In the genomic region with DNA sequence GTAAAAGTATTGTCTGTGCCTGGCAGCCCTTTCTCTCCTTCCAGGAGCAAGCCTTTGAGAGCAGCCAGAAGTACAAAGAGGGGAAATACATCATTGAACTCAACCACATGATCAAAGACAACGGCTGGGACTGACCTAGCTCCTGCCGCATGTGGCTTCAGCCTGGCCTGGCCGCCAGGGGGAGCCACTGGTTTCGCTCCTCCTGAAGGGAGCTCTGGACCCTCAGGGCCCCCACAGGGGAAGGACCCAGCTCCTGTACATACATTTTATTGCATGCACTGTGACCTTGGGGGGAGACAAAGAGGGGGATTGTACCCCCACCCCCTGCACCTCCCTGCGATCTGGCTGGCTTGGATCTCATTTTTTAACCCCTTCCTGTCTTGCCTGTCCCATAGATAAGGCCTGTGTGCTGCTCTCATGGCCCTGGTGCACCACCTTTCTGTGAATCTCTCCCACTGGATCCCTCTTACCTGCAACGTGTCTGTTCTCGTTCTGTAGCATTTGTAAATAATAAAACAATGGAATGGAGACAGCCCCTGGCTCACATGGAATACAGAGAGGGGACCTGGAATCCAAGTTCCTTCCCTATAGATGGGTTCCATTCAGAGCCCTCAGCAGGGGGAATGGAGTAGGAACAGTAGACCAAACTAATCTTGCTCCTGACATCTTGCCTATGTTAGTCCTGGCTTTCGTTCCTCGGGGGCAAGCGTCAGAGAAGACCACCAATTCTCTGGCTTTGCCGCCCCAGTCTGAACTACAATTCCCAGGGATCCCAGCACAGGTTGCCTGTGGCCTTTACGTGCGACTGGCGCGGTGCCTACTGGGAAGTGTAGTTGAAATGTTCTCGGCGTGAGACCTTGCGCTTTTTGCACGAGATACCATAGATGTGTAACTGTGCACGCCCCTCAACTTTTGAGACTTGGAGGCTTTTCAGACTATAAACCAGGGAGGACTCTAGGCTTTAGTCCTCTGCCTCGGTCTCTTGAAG, we compare ENCODE assay signal across 8 mouse cellular contexts. TPM values are rescaled to one million over a fixed set of nuclear protein-coding genes. Genes with fewer than 3 reads are reported as not detected.
DNase-seq lines count a peak whose midpoint lies in the region; ATAC-seq and TF ChIP-seq lines count a peak whose summit lies in the region.

No protein-coding gene starts in this region.

- TF ChIP-seq EP300 in ES-Bruce4 (IDR thresholded peaks at IDR 0.05; ENCODE audit: insufficient read depth, low read depth, low read length) = 0 out of 2 replicates have a peak, but pooled peaks have one; percentile 9

- peaks cover 3% of the 10 kb centered on the region for H3K4me1 ChIP-seq in ES-Bruce4 (ENCODE audit: control insufficient read depth, insufficient read depth, low read length)
- peaks cover 71% of the 10 kb centered on the region for H3K4me1 ChIP-seq in forebrain, embryonic 10.5 days
- H3K4me1 ChIP-seq in heart, embryonic 16.5 days (ENCODE audit: control insufficient read depth, insufficient read depth, low read length) = peaks cover 37% of the 10 kb centered on the region
- H3K4me1 ChIP-seq in lung, adult 2 months (ENCODE audit: control insufficient read depth, insufficient read depth, low read length) = peaks cover 24% of the 10 kb centered on the region
- peaks cover 57% of the 10 kb centered on the region for H3K4me1 ChIP-seq in neural tube, embryonic 15.5 days

- H3K27me3 ChIP-seq in ES-Bruce4 (ENCODE audit: control insufficient read depth, insufficient read depth, low read length, poor library complexity, severe bottlenecking) = no peaks in the 10 kb centered on the region
- H3K27me3 ChIP-seq in forebrain, embryonic 10.5 days (ENCODE audit: poor library complexity, severe bottlenecking) = no peaks in the 10 kb centered on the region
- no peaks in the 10 kb centered on the region for H3K27me3 ChIP-seq in heart, embryonic 16.5 days (ENCODE audit: control insufficient read depth, insufficient read depth, low read length)
- no peaks in the 10 kb centered on the region for H3K27me3 ChIP-seq in neural tube, embryonic 15.5 days (replicated peaks)

- H3K27ac ChIP-seq in ES-Bruce4 (ENCODE audit: insufficient read depth, low read length) = 0 out of 2 replicates have a peak overlapping the region, but pooled peaks have one; percentile 46
- H3K27ac ChIP-seq in forebrain, embryonic 10.5 days = peak overlapping the region; percentile 86
- peak overlapping the region; percentile 52 for H3K27ac ChIP-seq in heart, embryonic 16.5 days (ENCODE audit: low read length)
- H3K27ac ChIP-seq in neural tube, embryonic 15.5 days (replicated peaks) = peak overlapping the region; percentile 77

- no peaks in the 10 kb centered on the region for H3K9me3 ChIP-seq in ES-Bruce4 (replicated peaks; ENCODE audit: control insufficient read depth, insufficient read depth, low read length, poor library complexity, severe bottlenecking)
- H3K9me3 ChIP-seq in forebrain, embryonic 10.5 days = no peaks in the 10 kb centered on the region
- H3K9me3 ChIP-seq in heart, embryonic 16.5 days (replicated peaks; ENCODE audit: control insufficient read depth, low read length) = no peaks in the 10 kb centered on the region
- H3K9me3 ChIP-seq in neural tube, embryonic 15.5 days (replicated peaks) = no peaks in the 10 kb centered on the region

- peak overlapping the region; percentile 73 for H3K4me3 ChIP-seq in ES-Bruce4 (ENCODE audit: low read depth, low read length)
- peak overlapping the region; percentile 59 for H3K4me3 ChIP-seq in forebrain, embryonic 10.5 days
- peak overlapping the region; percentile 56 for H3K4me3 ChIP-seq in heart, embryonic 16.5 days (ENCODE audit: low read length)
- H3K4me3 ChIP-seq in lung, adult 2 months (replicated peaks; ENCODE audit: extremely low read depth, low read depth, low read length) = peak overlapping the region; percentile 31
- H3K4me3 ChIP-seq in neural tube, embryonic 15.5 days (replicated peaks) = peak overlapping the region; percentile 40

- H3K4me2 ChIP-seq in heart, embryonic 16.5 days (ENCODE audit: low read depth, low read length) = peak overlapping the region; percentile 98
- peak overlapping the region; percentile 89 for H3K4me2 ChIP-seq in neural tube, embryonic 15.5 days

- TF ChIP-seq CTCF in ES-Bruce4 (IDR thresholded peaks at IDR 0.05; ENCODE audit: low read depth, low read length) = peak; percentile 90
- peak; percentile 75 for TF ChIP-seq CTCF in lung, adult 2 months (IDR thresholded peaks at IDR 0.05; ENCODE audit: insufficient read depth, low read length)

- TF ChIP-seq POLR2A in ES-Bruce4 (IDR thresholded peaks at IDR 0.05; ENCODE audit: insufficient read depth, low read length) = no peak
- TF ChIP-seq POLR2A in lung, adult 2 months (IDR thresholded peaks at IDR 0.05; ENCODE audit: borderline replicate concordance, extremely low read depth, low read depth, low read length) = peak; percentile 45; the same call in 1 of the 2 replicates

- WGBS in forebrain, embryonic 10.5 days = under 1% methylated on average over 21 of the region's 21 CpGs
- WGBS in heart, embryonic 16.5 days = 1% methylated on average over 21 of the region's 21 CpGs
- 7% methylated on average over 21 of the region's 21 CpGs for WGBS in lung, adult 2 months
- WGBS in neural tube, embryonic 15.5 days = under 1% methylated on average over 21 of the region's 21 CpGs

- ATAC-seq in heart, embryonic 16.5 days (replicated peaks; ENCODE audit: extremely low read depth, insufficient read depth, low FRiP score) = peak; percentile 64
- ATAC-seq in neural tube, embryonic 15.5 days (ENCODE audit: low FRiP score) = peak; percentile 76

- DNase-seq in brain, embryonic 18.5 days (ENCODE audit: low read depth, low spot score) = peak; percentile 84
- peak; percentile 89 for DNase-seq in forebrain, embryonic 10.5 days (ENCODE audit: extremely low spot score, low spot score)
- peak; percentile 92 to 93 for DNase-seq in kidney, postnatal 25 days
- peak; percentile 80 for DNase-seq in lung, adult 2 months
- peak; percentile 86 for DNase-seq in thymus, postnatal 0 days (ENCODE audit: low spot score)

- H3K36me3 ChIP-seq in ES-Bruce4 (ENCODE audit: control insufficient read depth, insufficient read depth, low read length, poor library complexity, severe bottlenecking) = peaks cover 8% of the 10 kb centered on the region
- H3K36me3 ChIP-seq in forebrain, embryonic 10.5 days (replicated peaks) = peaks cover 25% of the 10 kb centered on the region
- H3K36me3 ChIP-seq in heart, embryonic 16.5 days (ENCODE audit: control insufficient read depth, insufficient read depth) = peaks cover 12% of the 10 kb centered on the region
- H3K36me3 ChIP-seq in neural tube, embryonic 15.5 days = peaks cover 22% of the 10 kb centered on the region

- H3K9ac ChIP-seq in ES-Bruce4 (ENCODE audit: low read depth, poor library complexity, severe bottlenecking) = peak overlapping the region; percentile 60
- H3K9ac ChIP-seq in heart, embryonic 16.5 days (ENCODE audit: low read length) = peak overlapping the region; percentile 78
- peak overlapping the region; percentile 54 for H3K9ac ChIP-seq in neural tube, embryonic 15.5 days (replicated peaks)

RNA-seq across cellular contexts. Expression of gene Tbx6, which starts 1.0 kb away (rescaled TPM):
- polyA plus RNA-seq in ES-Bruce4 (2011; ENCODE audit: insufficient read depth, insufficient read length, low read depth, missing spikeins) = 1.7 TPM in 2 replicates
- polyA plus RNA-seq in forebrain, embryonic 10.5 days (2016; fragmentation: Nextera tagmentation; extraction: Ambion mirVana) = 0.32 and 0.61 TPM in 2 replicates
- polyA plus RNA-seq in heart, embryonic 16.5 days (2015; fragmentation: Nextera tagmentation; extraction: Ambion mirVana) = 0.09 and 0.58 TPM in 2 replicates
- polyA plus RNA-seq in lung, adult 2 months (2012; rRNA removed) = 8.7 and 9.5 TPM in 2 replicates
- polyA plus RNA-seq in neural tube, embryonic 15.5 days (2015; fragmentation: Nextera tagmentation; extraction: Ambion mirVana) = 0.34 and 0.35 TPM in 2 replicates
- 0.28 and 0.48 TPM in 2 replicates for polyA plus RNA-seq in thymus, postnatal 0 days (2015; fragmentation: Nextera tagmentation; extraction: Ambion mirVana)

RNA-seq across cellular contexts. Expression of gene Ypel3, which starts 3.5 kb away (rescaled TPM):
- polyA plus RNA-seq in ES-Bruce4 (2011; ENCODE audit: insufficient read depth, insufficient read length, low read depth, missing spikeins) = 56.8 and 62.1 TPM in 2 replicates
- 28.9 and 35.0 TPM in 2 replicates for polyA plus RNA-seq in forebrain, embryonic 10.5 days (2016; fragmentation: Nextera tagmentation; extraction: Ambion mirVana)
- polyA plus RNA-seq in heart, embryonic 16.5 days (2015; fragmentation: Nextera tagmentation; extraction: Ambion mirVana) = 80.8 and 84.6 TPM in 2 replicates
- polyA plus RNA-seq in lung, adult 2 months (2012; rRNA removed) = 390 and 597 TPM in 2 replicates
- 187 and 207 TPM in 2 replicates for polyA plus RNA-seq in neural tube, embryonic 15.5 days (2015; fragmentation: Nextera tagmentation; extraction: Ambion mirVana)
- 153 and 180 TPM in 2 replicates for polyA plus RNA-seq in thymus, postnatal 0 days (2015; fragmentation: Nextera tagmentation; extraction: Ambion mirVana)

RNA-seq across cellular contexts. Expression of gene Ppp4c, which starts 12.0 kb away (rescaled TPM):
- 111 and 127 TPM in 2 replicates for polyA plus RNA-seq in ES-Bruce4 (2011; ENCODE audit: insufficient read depth, insufficient read length, low read depth, missing spikeins)
- 413 and 423 TPM in 2 replicates for polyA plus RNA-seq in forebrain, embryonic 10.5 days (2016; fragmentation: Nextera tagmentation; extraction: Ambion mirVana)
- polyA plus RNA-seq in heart, embryonic 16.5 days (2015; fragmentation: Nextera tagmentation; extraction: Ambion mirVana) = 133 and 159 TPM in 2 replicates
- 135 and 156 TPM in 2 replicates for polyA plus RNA-seq in lung, adult 2 months (2012; rRNA removed)
- 154 and 188 TPM in 2 replicates for polyA plus RNA-seq in neural tube, embryonic 15.5 days (2015; fragmentation: Nextera tagmentation; extraction: Ambion mirVana)
- polyA plus RNA-seq in thymus, postnatal 0 days (2015; fragmentation: Nextera tagmentation; extraction: Ambion mirVana) = 306 TPM in 2 replicates

RNA-seq across cellular contexts. Expression of gene Gdpd3, which starts 14.1 kb away (rescaled TPM):
- 1.8 and 3.6 TPM in 2 replicates for polyA plus RNA-seq in ES-Bruce4 (2011; ENCODE audit: insufficient read depth, insufficient read length, low read depth, missing spikeins)
- 0.77 and 0.98 TPM in 2 replicates for polyA plus RNA-seq in forebrain, embryonic 10.5 days (2016; fragmentation: Nextera tagmentation; extraction: Ambion mirVana)
- polyA plus RNA-seq in heart, embryonic 16.5 days (2015; fragmentation: Nextera tagmentation; extraction: Ambion mirVana) = 0.75 and 1.00 TPM in 2 replicates
- polyA plus RNA-seq in lung, adult 2 months (2012; rRNA removed) = 18.4 and 35.7 TPM in 2 replicates
- 1.0 and 1.5 TPM in 2 replicates for polyA plus RNA-seq in neural tube, embryonic 15.5 days (2015; fragmentation: Nextera tagmentation; extraction: Ambion mirVana)
- polyA plus RNA-seq in thymus, postnatal 0 days (2015; fragmentation: Nextera tagmentation; extraction: Ambion mirVana) = 1.6 TPM in 2 replicates

RNA-seq across cellular contexts. Expression of gene Fam57b, which starts 17.2 kb away (rescaled TPM):
- polyA plus RNA-seq in ES-Bruce4 (2011; ENCODE audit: insufficient read depth, insufficient read length, low read depth, missing spikeins) = 2.7 and 4.2 TPM in 2 replicates
- polyA plus RNA-seq in forebrain, embryonic 10.5 days (2016; fragmentation: Nextera tagmentation; extraction: Ambion mirVana) = 2.6 and 2.9 TPM in 2 replicates
- polyA plus RNA-seq in heart, embryonic 16.5 days (2015; fragmentation: Nextera tagmentation; extraction: Ambion mirVana) = 0.86 and 1.4 TPM in 2 replicates
- 11.9 and 13.3 TPM in 2 replicates for polyA plus RNA-seq in lung, adult 2 months (2012; rRNA removed)
- 48.2 and 54.4 TPM in 2 replicates for polyA plus RNA-seq in neural tube, embryonic 15.5 days (2015; fragmentation: Nextera tagmentation; extraction: Ambion mirVana)
- polyA plus RNA-seq in thymus, postnatal 0 days (2015; fragmentation: Nextera tagmentation; extraction: Ambion mirVana) = 0.19 and 0.20 TPM in 2 replicates

Comparison
In these comparisons a context has a peak if more than half of its experiments do, and no peak if none do; other contexts are left out.
1. Peak in every context shown above with its lines: DNase-seq, ATAC-seq, H3K4me3 ChIP-seq and H3K27ac ChIP-seq.